Mouse (Mus musculus): ENCODE measurements around the gene Ciita. TPM values are rescaled to one million over a fixed set of nuclear protein-coding genes. Genes with fewer than 3 reads are reported as not detected.

Gene Ciita
- polyA plus RNA-seq, 1 experiment, result 13.2 TPM

DNA sequence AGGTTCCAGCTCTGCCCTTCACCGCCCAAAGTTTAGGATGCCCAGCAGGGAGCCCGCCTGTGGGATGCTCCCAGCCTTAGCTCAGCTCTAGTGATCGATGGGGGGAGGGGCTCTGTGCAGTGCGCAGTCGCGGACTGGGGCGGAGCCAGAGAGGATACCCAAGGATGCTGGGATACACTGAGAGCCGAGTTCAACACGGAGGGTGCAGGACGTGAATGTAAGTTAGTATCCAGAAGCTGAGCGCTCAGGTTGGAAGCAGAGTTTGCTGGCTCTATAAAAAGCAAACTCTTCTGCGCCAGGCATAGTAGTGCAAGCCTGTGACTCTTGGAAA, 32.6 kb upstream of the Ciita start, which contains the start of gene Tvp23a:
Gene Tvp23a (minus strand): TSS at position 99 of the 331 bp plus-strand sequence.
- no peak within 1 kb of the TSS for H3K4me3 ChIP-seq (replicated peaks; ENCODE audit: extremely low read depth, low read depth, low read length)
- 27% methylated on average over 12 of the region's 12 CpGs for WGBS
- peaks cover 5% of the 10 kb centered on the region; the same call in 1 of the 2 replicates for H3K4me1 ChIP-seq (ENCODE audit: control insufficient read depth, insufficient read depth, low read length)
- TF ChIP-seq CTCF (IDR thresholded peaks at IDR 0.05; ENCODE audit: insufficient read depth, low read length), result no peak
- peak; percentile 14; the same call in 1 of the 2 replicates for TF ChIP-seq POLR2A (IDR thresholded peaks at IDR 0.05; ENCODE audit: borderline replicate concordance, extremely low read depth, low read depth, low read length)
- DNase-seq, result no peak

DNA sequence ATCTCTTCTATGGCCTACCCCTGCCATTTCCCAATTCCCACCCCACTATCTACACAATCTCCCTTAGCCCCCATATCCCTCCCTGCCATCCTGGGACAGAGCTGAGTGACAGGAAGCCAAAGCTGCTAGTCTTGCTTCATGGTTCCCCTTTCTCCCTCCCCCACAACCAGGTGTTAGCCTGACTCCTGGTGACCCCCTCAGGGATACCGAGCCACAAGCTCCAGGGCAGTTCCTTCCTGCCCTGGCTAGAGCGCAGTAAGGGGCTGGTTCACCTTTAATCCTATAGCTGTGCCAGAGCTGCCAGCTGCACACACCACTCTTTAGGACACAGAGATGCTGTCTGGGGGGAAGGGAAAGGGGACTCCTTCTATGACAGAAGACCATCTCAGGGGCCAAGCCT, 32.1 kb upstream of the Ciita start:
- Histone ChIP-seq H3K4me3 (replicated peaks; ENCODE audit: extremely low read depth, low read depth, low read length) (no peak overlapping the region), H3K4me1 (ENCODE audit: control insufficient read depth, insufficient read depth, low read length) (peaks cover 6% of the 10 kb centered on the region)
- no peak for TF ChIP-seq CTCF (IDR thresholded peaks at IDR 0.05; ENCODE audit: insufficient read depth, low read length)
- no peak for TF ChIP-seq POLR2A (IDR thresholded peaks at IDR 0.05; ENCODE audit: borderline replicate concordance, extremely low read depth, low read depth, low read length)
- DNase-seq, result no peak
- 64% methylated on average over 2 of the region's 2 CpGs for WGBS

DNA sequence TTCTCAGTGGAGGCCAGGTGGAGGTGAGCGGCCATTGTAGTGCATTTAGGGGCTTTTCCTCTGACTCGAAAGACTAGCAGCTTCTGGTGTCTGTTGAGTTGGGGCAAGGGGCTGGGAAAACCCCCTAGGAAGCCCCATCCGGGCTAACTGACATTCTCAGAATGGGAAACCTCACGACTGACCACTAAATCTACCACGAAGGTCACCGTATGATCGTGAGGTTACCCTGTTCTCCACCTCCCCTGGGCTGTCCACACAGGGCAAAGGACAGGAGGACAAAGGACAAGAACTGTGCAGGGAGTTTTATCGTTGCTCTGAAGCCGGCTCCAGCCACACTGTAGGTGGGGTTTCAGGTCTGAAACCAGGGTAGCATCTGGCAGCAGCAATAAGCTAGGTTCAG, 30.9 kb upstream of the Ciita start:
- no peak overlapping the region for H3K4me3 ChIP-seq (replicated peaks; ENCODE audit: extremely low read depth, low read depth, low read length)
- peaks cover 13% of the 10 kb centered on the region for H3K4me1 ChIP-seq (ENCODE audit: control insufficient read depth, insufficient read depth, low read length)
- DNase-seq, result no peak
- WGBS, result 85% methylated on average over 9 of the region's 9 CpGs
- no peak for TF ChIP-seq POLR2A (IDR thresholded peaks at IDR 0.05; ENCODE audit: borderline replicate concordance, extremely low read depth, low read depth, low read length)
- no peak for TF ChIP-seq CTCF (IDR thresholded peaks at IDR 0.05; ENCODE audit: insufficient read depth, low read length)

DNA sequence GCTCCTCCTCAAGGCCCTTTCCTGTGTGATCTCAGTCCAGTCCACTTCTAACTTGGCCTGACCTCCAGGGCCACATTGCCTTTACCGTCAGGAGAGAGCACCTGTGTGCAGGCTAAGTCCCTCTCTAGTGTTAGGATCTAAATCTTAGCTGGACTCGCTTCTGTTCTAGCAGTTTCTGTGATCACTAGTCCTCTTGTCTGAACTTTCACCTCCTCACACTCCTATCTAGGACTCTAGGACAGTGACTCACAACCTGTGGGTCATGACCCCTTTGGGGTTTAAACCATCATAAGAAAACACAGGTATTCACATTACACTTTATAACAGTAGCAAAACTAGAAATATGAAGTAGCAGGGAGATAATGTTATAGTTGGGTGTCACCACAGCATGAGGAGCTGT, 28.0 kb upstream of the Ciita start:
- TF ChIP-seq POLR2A (IDR thresholded peaks at IDR 0.05; ENCODE audit: borderline replicate concordance, extremely low read depth, low read depth, low read length) (no peak), CTCF (IDR thresholded peaks at IDR 0.05; ENCODE audit: insufficient read depth, low read length) (no peak)
- Histone ChIP-seq H3K4me1 (ENCODE audit: control insufficient read depth, insufficient read depth, low read length) (peaks cover 15% of the 10 kb centered on the region), H3K4me3 (replicated peaks; ENCODE audit: extremely low read depth, low read depth, low read length) (no peak overlapping the region)
- 63% methylated on average over 2 of the region's 2 CpGs for WGBS
- DNase-seq, result no peak

DNA sequence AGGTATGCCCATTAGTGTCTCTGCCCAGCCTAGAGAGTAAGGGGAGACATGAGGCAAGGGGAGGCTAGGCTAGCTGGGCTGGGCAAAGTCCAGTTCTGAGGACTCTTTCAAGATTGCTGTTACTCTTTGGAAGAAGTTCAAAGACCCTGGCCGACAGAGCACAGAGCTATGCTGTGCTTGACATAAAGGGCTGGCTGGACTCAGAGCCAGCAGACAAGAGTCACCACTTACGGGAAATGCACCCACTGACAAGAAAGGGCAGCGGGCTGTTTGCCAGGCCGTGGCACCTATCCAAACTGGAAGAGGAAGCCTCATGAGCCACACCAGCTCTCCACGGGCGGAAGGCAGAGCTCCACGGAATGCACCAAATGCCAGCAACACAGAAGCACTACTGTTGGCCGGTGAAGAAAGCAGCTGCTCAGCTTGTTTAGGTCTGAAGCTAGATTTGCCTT, 27.4 kb upstream of the Ciita start:
- no peak for TF ChIP-seq POLR2A (IDR thresholded peaks at IDR 0.05; ENCODE audit: borderline replicate concordance, extremely low read depth, low read depth, low read length)
- TF ChIP-seq CTCF (IDR thresholded peaks at IDR 0.05; ENCODE audit: insufficient read depth, low read length), result no peak
- Histone ChIP-seq H3K4me1 (ENCODE audit: control insufficient read depth, insufficient read depth, low read length) (peaks cover 15% of the 10 kb centered on the region), H3K4me3 (replicated peaks; ENCODE audit: extremely low read depth, low read depth, low read length) (no peak overlapping the region)
- peak; percentile 92 for DNase-seq
- WGBS, result 4% methylated on average over 8 of the region's 8 CpGs

DNA sequence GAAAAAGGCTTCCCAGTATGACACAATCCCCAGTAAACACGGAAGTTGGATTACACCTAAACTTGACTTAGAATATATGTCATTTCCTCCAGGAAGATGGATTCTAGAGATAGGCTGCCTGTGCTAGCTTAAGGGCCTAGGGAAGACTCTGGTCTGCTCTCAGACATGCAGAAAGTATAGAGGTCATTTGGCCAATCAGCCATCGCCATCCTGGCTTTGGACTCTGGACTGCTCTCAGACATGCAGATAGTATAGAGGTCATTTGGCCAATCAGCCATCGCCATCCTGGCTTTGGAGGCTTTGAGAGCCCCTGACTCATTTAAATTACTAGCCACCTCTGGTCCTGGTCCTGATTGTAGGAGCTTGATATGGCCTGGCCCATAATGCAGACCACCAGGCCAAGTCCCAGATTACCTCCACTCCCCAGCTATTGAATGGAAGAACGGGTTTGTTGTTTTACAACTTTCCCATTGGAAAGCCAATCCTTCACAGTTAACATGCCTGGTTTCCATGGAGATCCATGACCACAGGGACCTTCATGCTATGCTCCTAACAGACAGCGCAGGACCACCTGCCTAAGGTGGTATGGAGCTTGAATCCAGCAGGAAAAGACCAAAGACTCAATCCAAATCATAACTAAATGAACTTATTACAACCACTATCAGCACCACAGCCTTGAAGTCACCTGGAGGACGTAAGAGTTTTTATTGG, 25.8 kb upstream of the Ciita start:
- TF ChIP-seq POLR2A (IDR thresholded peaks at IDR 0.05; ENCODE audit: borderline replicate concordance, extremely low read depth, low read depth, low read length) (no peak), CTCF (IDR thresholded peaks at IDR 0.05; ENCODE audit: insufficient read depth, low read length) (no peak)
- peaks cover 15% of the 10 kb centered on the region for H3K4me1 ChIP-seq (ENCODE audit: control insufficient read depth, insufficient read depth, low read length)
- WGBS, result 83% methylated on average over 6 of the region's 6 CpGs
- no peak overlapping the region for H3K4me3 ChIP-seq (replicated peaks; ENCODE audit: extremely low read depth, low read depth, low read length)
- DNase-seq, result no peak

DNA sequence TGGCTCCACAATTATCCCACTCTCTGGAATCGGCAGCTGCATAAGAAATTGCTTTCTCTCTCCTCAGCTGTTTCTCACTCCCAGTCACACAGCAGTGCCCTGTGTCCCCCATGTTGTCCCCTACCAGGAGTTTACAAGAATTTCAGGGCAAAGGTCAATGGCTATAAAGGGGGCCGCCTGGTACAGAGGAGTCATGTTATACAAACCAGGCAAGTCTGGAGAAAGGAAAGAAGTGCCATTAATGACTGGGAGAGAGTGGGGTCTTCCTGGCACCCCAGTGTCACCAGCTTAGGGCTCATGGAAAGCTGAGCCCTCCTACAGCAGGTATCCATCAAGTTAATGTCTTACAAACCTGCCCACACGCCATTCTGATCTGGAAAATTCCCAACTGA, 25.3 kb upstream of the Ciita start:
- WGBS, result 76% methylated on average over 3 of the region's 3 CpGs
- Histone ChIP-seq H3K4me1 (ENCODE audit: control insufficient read depth, insufficient read depth, low read length) (peaks cover 15% of the 10 kb centered on the region), H3K4me3 (replicated peaks; ENCODE audit: extremely low read depth, low read depth, low read length) (no peak overlapping the region)
- no peak for DNase-seq
- TF ChIP-seq CTCF (IDR thresholded peaks at IDR 0.05; ENCODE audit: insufficient read depth, low read length), result no peak

DNA sequence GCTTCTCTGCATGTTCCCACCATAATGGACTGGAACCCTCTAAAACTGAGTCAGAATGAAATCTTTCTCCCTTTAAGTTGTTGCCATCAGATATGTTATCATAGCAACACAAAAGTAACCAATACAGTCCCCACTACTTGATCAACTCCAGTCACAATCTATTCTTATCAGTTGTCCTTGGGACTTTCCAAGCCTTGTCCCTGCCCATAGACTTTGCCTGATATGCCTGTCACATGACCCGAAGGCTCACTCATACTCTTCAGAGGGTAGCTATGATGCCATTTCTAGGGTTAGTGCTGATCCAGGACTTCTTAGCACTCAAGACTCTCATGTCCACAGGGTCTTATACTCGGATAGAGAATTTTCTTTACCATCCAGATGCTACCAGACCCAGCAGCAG, 19.7 kb upstream of the Ciita start:
- DNase-seq, result no peak
- 69% methylated on average over 2 of the region's 2 CpGs for WGBS
- TF ChIP-seq CTCF (IDR thresholded peaks at IDR 0.05; ENCODE audit: insufficient read depth, low read length) (no peak), POLR2A (IDR thresholded peaks at IDR 0.05; ENCODE audit: borderline replicate concordance, extremely low read depth, low read depth, low read length) (no peak)
- no peak overlapping the region for H3K4me3 ChIP-seq (replicated peaks; ENCODE audit: extremely low read depth, low read depth, low read length)
- H3K4me1 ChIP-seq (ENCODE audit: control insufficient read depth, insufficient read depth, low read length), result peaks cover 1% of the 10 kb centered on the region; the same call in 1 of the 2 replicates

DNA sequence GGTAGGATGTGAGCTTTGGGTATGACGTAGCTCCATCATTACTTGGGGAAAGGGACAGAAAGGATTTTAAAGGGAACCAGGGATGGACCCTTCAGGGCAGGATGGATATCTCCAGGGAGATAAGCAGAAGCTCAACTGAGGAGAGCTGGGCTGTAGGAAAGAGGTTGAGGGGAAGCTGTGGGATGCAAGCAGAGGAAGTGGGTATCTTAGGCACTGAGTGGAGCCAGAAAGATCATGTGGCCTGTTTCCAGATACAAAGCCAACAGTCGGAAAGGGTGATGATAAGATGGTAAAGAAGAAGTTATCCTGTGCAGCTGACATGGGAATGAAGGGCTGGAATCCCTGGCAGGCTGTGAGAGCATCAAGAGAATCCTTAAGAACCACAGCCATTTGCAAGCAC, 18.7 kb upstream of the Ciita start:
- no peaks in the 10 kb centered on the region for H3K4me1 ChIP-seq (ENCODE audit: control insufficient read depth, insufficient read depth, low read length)
- no peak for DNase-seq
- WGBS, result 73% methylated on average over 2 of the region's 2 CpGs
- no peak overlapping the region for H3K4me3 ChIP-seq (replicated peaks; ENCODE audit: extremely low read depth, low read depth, low read length)
- TF ChIP-seq CTCF (IDR thresholded peaks at IDR 0.05; ENCODE audit: insufficient read depth, low read length) (no peak), POLR2A (IDR thresholded peaks at IDR 0.05; ENCODE audit: borderline replicate concordance, extremely low read depth, low read depth, low read length) (no peak)

DNA sequence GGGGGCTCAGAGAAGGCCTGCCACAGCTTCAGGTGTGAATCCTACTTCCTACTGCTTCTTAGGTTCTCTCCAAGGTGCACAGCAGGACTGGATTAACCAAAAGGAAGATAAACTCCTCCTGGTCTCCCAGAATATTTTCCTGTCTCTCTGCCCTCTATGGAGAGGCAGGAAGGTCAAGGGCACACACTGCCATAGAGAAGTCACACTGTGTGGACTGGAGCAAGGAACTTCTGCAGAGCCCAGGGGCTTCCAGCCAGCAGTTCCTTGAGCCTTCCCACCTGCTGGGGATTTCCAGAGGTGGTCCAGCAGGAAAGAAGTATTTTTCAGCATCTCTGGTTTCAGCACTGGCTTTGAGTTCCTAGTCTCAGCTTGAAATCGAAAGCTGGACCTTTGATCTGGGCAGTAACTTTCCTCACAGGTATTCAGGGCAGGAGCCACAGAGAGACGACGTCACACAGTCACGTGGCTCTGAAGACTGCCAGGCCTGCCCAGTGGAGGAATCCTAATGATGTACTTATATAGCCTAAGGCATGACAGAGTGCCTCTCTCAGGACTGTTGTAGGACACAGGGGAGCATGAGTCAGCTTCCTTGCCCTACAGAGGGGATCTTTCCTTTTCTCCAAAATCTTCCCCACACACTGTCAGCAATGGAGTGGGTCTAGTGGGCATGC, 14.7 kb upstream of the Ciita start:
- TF ChIP-seq POLR2A (IDR thresholded peaks at IDR 0.05; ENCODE audit: borderline replicate concordance, extremely low read depth, low read depth, low read length) (no peak), CTCF (IDR thresholded peaks at IDR 0.05; ENCODE audit: insufficient read depth, low read length) (no peak)
- Histone ChIP-seq H3K4me1 (ENCODE audit: control insufficient read depth, insufficient read depth, low read length) (no peaks in the 10 kb centered on the region), H3K4me3 (replicated peaks; ENCODE audit: extremely low read depth, low read depth, low read length) (no peak overlapping the region)
- 21% methylated on average over 4 of the region's 4 CpGs for WGBS
- DNase-seq, result no peak
